In the genomic region with DNA sequence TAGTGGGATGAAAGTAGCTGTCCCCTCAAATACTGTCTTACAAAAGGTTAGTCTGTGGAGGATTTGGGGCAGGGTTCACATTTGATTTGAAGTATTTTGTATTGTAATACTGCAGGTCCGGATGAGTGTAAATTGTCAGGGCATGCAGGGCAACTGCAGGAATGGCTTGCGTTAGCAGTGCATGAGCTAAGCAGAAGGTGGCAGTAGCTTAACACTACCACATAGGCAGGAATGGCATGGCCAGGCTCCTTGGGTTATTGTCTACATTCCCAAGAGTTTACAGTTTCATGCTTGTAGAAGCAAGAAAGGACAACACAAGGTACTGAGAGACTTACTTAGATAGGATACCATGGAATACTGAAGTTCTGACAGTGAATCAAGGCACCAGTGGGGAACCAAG, we compare ENCODE assay signal across 16 mouse cellular contexts.
DNase-seq lines count a peak whose midpoint lies in the region; ATAC-seq lines count a peak whose summit lies in the region.
"Had no signal": no experiment of that assay in that cellular context is flagged by ENCODE, and none has a peak within 500 bp of the region (broad histone marks: within the 10 kb centered on the region; RNA-seq: fewer than 3 reads in every experiment).

No protein-coding gene starts in this region.

- H3K9ac ChIP-seq in hindbrain, embryonic 14.5 days, result no peak overlapping the region
- no peak overlapping the region for H3K9ac ChIP-seq in hindbrain, embryonic 13.5 days
- H3K9ac ChIP-seq in midbrain, embryonic 11.5 days (ENCODE audit: low read length), result no peak overlapping the region
- H3K9ac ChIP-seq: forebrain, embryonic 13.5 days; limb, embryonic 15.5 days had no signal

- no peak overlapping the region for H3K27ac ChIP-seq in hindbrain, embryonic 14.5 days
- H3K27ac ChIP-seq in hindbrain, embryonic 13.5 days, result no peak overlapping the region
- H3K27ac ChIP-seq in midbrain, embryonic 10.5 days (replicated peaks), result peak overlapping the region; percentile 63
- no peak overlapping the region for H3K27ac ChIP-seq in midbrain, embryonic 11.5 days (ENCODE audit: low read depth, low read length)
- H3K27ac ChIP-seq: forebrain, embryonic 13.5 days; limb, embryonic 15.5 days; macrophage had no signal

- no peak overlapping the region for H3K4me2 ChIP-seq in hindbrain, embryonic 14.5 days (replicated peaks)
- no peak overlapping the region for H3K4me2 ChIP-seq in hindbrain, embryonic 13.5 days
- no peak overlapping the region for H3K4me2 ChIP-seq in midbrain, embryonic 11.5 days
- H3K4me2 ChIP-seq: forebrain, embryonic 13.5 days; limb, embryonic 15.5 days had no signal

- ATAC-seq in hindbrain, embryonic 14.5 days (ENCODE audit: low FRiP score), result no peak
- no peak for ATAC-seq in hindbrain, embryonic 13.5 days (ENCODE audit: low FRiP score)
- ATAC-seq in midbrain, embryonic 11.5 days (ENCODE audit: low FRiP score), result no peak
- ATAC-seq: CD4-positive, CD25-positive, alpha-beta regulatory T cell, adult 4 months; forebrain, embryonic 13.5 days had no signal

- peaks cover 11% of the 10 kb centered on the region; the same call in 1 of the 2 replicates for H3K4me1 ChIP-seq in hindbrain, embryonic 14.5 days (replicated peaks; ENCODE audit: control insufficient read depth, insufficient read depth, low read length)
- H3K4me1 ChIP-seq in hindbrain, embryonic 13.5 days (replicated peaks), result peaks cover 15% of the 10 kb centered on the region
- H3K4me1 ChIP-seq in midbrain, embryonic 10.5 days, result peaks cover 45% of the 10 kb centered on the region
- H3K4me1 ChIP-seq in midbrain, embryonic 11.5 days (ENCODE audit: control insufficient read depth, insufficient read depth, low read length), result peaks cover 22% of the 10 kb centered on the region

- peak; percentile 27 for DNase-seq in hindbrain, embryonic 14.5 days (ENCODE audit: low spot score)
- DNase-seq in midbrain, embryonic 10.5 days (ENCODE audit: low spot score), result no peak
- no peak for DNase-seq in midbrain, embryonic 11.5 days (ENCODE audit: low spot score, missing footprints)
- peak; percentile 25 for DNase-seq in brain, adult 2 months (ENCODE audit: low read depth, low spot score)
- DNase-seq in fibroblast of lung, adult 2 months (ENCODE audit: low read depth), result peak; percentile 22
- DNase-seq in thymus, postnatal 36 days, result no peak
- DNase-seq in urinary bladder, postnatal 25 days (ENCODE audit: low spot score), result no peak
- DNase-seq: adrenal gland, adult 2 months; cerebellum, postnatal 25 days; gastrocnemius, postnatal 36 days; kidney, postnatal 14 days had no signal

- no peaks in the 10 kb centered on the region for H3K36me3 ChIP-seq in hindbrain, embryonic 14.5 days (replicated peaks; ENCODE audit: control insufficient read depth, insufficient read depth)
- H3K36me3 ChIP-seq in hindbrain, embryonic 13.5 days, result no peaks in the 10 kb centered on the region
- no peaks in the 10 kb centered on the region for H3K36me3 ChIP-seq in midbrain, embryonic 10.5 days
- no peaks in the 10 kb centered on the region for H3K36me3 ChIP-seq in midbrain, embryonic 11.5 days (ENCODE audit: control insufficient read depth, insufficient read depth, low read length)
- H3K36me3 ChIP-seq: limb, embryonic 15.5 days had no signal

- WGBS in hindbrain, embryonic 14.5 days, result 81% methylated on average over 2 of the region's 2 CpGs
- 77% methylated on average over 2 of the region's 2 CpGs for WGBS in hindbrain, embryonic 13.5 days
- WGBS in midbrain, embryonic 10.5 days, result 77% methylated on average over 2 of the region's 2 CpGs
- 71% methylated on average over 2 of the region's 2 CpGs for WGBS in midbrain, embryonic 11.5 days

- no peaks in the 10 kb centered on the region for H3K9me3 ChIP-seq in hindbrain, embryonic 14.5 days (ENCODE audit: control insufficient read depth, low read length)
- no peaks in the 10 kb centered on the region for H3K9me3 ChIP-seq in hindbrain, embryonic 13.5 days
- H3K9me3 ChIP-seq in midbrain, embryonic 10.5 days (replicated peaks), result no peaks in the 10 kb centered on the region
- H3K9me3 ChIP-seq in midbrain, embryonic 11.5 days (ENCODE audit: control insufficient read depth, low read length), result no peaks in the 10 kb centered on the region
- H3K9me3 ChIP-seq: forebrain, embryonic 13.5 days; limb, embryonic 15.5 days had no signal

- no peaks in the 10 kb centered on the region for H3K27me3 ChIP-seq in hindbrain, embryonic 14.5 days (ENCODE audit: control insufficient read depth, insufficient read depth, low read length)
- no peaks in the 10 kb centered on the region for H3K27me3 ChIP-seq in hindbrain, embryonic 13.5 days
- peaks cover 21% of the 10 kb centered on the region for H3K27me3 ChIP-seq in midbrain, embryonic 10.5 days (ENCODE audit: low read depth, poor library complexity, severe bottlenecking)
- no peaks in the 10 kb centered on the region for H3K27me3 ChIP-seq in midbrain, embryonic 11.5 days (ENCODE audit: control insufficient read depth, insufficient read depth, low read length)
- H3K27me3 ChIP-seq: forebrain, embryonic 13.5 days; limb, embryonic 15.5 days had no signal

- H3K4me3 ChIP-seq in hindbrain, embryonic 14.5 days (replicated peaks; ENCODE audit: low read length), result no peak overlapping the region
- no peak overlapping the region for H3K4me3 ChIP-seq in hindbrain, embryonic 13.5 days
- H3K4me3 ChIP-seq in midbrain, embryonic 10.5 days, result no peak overlapping the region
- no peak overlapping the region for H3K4me3 ChIP-seq in midbrain, embryonic 11.5 days (ENCODE audit: low read depth, low read length)
- H3K4me3 ChIP-seq: forebrain, embryonic 13.5 days; limb, embryonic 15.5 days had no signal

Comparison
In these comparisons a context has a peak if more than half of its experiments do, and no peak if none do; other contexts are left out.
1. DNase-seq: peak in hindbrain, embryonic 14.5 days (single experiment), brain, adult 2 months (single experiment) and fibroblast of lung, adult 2 months (single experiment); none in midbrain, embryonic 10.5 days (single experiment), midbrain, embryonic 11.5 days (single experiment), thymus, postnatal 36 days (0 of 2) and urinary bladder, postnatal 25 days (single experiment).